Mouse (Mus musculus) mature B cell (primary cell): ENCODE measurements around the gene Ankrd66.

Source experiments
- in situ Hi-C: fragments of 300-500 bp; cut with MboI; formaldehyde crosslinking; loops from 2 replicates; pipeline ENCODE4 v1.14.3; 2019

Ankrd66 gene

DNA sequence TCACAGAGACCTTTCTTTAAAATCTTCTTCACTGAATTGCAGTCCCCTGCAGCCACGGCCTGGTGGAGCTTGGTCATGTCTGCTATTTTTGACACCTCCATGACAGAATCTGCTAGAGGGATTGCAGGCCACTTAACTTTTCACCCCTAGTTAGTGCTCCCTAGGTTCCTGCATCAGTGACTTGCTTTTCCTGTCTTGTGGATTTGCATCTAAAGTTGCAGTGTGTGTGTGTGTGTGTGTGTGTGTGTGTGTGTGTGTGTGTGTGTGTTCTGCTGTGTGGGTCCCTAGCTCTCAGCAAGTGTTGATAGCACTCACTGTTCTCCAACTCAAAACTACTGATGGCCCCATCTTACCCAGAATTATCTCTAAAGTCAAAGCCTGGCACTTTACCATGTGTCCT, at the start of gene Ankrd66:
TSS of gene Ankrd66 (minus strand) at position 101 of the 400 bp plus-strand sequence.
- in situ Hi-C loops, result no loop called here

DNA sequence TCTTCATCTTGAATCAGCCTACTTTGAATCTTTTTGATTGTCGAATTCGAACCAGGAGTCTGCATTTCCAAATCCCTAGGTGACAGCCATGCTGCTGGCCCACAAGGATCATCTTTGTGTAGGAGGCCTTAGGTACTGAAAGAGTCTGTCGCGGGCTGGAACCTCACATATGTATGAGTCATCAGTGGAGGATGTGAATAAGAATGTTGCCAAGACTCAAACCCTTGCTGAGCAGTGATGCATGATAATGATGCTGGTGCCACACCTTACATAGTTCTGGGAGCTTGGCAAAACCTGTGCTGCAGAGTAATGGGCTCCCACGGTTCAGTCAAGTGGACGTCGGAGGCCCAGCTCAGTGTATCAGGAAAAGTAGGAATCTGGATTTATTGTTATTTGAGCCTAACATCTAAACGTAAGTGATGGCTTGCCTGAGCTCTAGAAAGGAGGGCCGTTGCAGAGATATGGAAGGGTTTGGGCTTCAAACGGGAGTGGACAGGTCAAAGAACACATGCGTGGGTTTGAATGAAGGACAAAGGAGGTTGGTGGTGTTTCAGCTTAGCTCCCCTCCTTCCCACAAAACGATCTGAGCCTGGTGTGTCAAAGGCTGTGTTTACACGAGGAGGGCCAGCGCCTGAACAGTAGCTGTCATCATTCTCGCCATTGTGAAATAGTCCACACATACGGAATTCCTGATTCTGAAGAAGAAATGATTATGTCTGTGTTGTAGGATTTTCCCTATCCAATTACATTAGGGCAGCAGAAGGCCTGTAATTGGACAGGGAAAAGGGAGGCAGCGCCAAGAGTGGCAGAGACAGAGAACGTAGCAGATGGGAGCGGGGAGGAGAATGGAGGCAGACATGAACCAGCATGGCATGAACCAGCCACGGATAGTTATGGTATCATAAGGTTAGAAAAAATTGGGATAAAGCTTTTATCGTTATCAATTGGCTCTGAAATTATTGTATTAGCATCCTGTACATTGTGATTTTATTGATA, 49.2 kb upstream of the Ankrd66 start:
- in situ Hi-C loops, result no loop called here

DNA sequence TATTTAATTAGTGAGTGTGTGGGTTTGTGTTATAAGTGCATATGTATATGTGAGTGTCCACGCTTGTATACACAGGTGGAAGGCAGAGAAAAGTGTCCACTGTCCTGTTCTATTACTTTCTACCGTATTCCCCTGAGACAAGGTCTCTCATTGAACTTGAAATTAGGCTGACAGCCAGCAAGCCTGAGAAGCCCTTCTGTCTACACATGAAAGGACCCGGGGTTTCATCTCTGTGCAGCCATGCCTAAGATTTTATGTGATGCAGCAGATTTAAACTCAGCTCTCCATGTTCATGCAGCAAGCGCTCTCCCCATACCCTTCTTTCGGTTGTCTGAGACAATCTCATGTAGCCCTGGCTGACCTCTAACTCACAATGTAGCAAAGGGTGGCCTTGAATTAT, 47.1 kb upstream of the Ankrd66 start:
- in situ Hi-C loops, result no loop called here

DNA sequence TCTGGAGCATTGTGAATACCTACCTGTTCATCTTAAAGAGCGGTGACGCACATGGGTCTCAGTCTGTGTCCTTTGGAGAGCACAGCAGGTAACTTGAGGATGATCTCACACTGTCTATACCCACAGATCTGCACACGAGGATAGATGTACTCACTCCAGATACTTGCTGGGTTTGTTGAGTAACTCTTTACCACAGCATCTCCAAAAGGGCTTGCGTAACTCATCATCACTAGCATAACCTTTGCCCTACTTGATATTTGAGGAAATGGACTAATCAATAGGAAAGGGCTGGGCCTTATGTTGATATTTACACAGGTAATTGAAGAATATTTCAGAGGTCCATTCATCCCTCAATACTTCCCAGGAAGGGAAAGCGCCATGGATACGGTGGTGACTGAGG, 46.3 kb upstream of the Ankrd66 start:
- in situ Hi-C loops, result no loop called here

DNA sequence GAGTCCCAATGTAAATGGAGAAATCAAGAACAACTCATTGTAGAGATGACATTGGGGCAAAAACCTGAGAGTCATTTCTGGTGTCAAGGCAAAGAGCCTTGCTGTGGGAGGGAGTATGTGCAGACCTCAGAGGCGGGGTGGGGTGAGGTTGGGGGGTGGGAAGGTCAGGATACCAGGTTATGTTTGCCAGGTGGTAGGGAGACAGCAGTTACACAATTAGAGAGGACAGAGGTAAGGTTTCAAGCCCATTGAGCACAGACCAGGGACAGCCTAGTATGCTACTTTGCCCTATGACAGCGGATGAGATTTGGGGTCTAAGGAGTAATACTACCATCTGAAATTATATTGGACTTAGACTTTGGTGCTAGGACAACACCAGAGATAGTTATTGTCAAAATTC, 43.8 kb upstream of the Ankrd66 start:
- in situ Hi-C loops, result no loop called here

DNA sequence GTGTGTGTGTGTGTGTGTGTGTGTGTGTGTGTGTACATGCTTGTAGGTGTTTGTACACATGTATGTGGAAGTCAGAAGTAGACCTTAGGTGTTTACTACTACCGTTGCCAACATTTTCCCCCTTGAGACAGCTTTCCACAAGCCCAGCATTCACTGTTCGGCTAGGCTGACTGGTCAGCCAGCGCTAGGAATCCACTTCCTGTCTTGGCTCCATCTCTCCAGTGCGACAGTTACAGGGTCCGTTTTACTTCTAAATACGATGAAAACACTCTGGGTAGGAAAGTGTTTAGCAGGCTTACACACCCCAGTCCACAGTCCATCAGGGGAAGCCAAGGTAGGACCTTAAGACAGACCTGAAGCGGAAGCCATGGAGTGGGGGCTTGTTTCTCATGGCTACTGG, 41.3 kb upstream of the Ankrd66 start:
- in situ Hi-C loops, result no loop called here

DNA sequence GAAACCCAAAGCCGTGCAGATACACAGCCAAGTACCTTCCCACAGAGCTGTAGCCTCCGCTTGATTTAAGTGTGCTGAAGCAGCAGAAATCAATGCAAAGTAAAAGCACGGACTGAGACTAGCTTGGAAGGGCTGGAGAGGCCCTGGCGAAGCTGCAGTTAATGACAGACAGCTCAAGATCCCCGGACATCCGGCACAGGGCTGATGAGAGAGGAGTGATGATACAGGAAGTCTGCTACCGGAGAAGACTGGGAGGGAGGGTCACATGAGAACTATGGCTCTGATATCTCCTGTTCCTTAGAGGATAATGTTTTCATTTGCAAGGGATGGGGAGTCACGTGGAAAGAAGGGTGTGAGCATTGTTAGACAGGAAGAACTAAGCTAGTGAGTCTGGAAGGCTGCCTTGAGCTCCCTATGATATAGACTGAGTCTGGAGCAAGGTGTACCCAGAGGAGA, 37.6 kb upstream of the Ankrd66 start:
- in situ Hi-C loops, result no loop called here

DNA sequence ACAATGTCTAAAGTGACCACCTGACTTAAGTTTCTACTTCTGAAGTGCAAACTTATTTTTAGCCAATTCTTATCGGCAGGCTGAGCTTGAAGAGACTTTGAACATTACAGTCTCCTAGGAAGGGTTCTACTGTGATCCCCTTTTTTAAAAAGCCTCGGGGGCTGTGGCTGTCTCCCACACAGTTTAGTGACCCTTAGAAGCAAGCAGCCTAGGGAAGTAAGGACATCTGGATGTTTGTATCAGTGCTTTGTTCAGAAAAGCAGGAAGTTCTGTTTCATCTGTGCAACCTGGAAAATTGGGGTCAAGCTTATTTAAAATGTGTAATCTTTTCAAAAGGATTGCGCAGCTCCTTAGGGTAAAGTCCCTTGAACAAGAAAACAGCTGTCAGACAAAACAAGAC, 37.0 kb upstream of the Ankrd66 start:
- in situ Hi-C loops, result no loop called here

DNA sequence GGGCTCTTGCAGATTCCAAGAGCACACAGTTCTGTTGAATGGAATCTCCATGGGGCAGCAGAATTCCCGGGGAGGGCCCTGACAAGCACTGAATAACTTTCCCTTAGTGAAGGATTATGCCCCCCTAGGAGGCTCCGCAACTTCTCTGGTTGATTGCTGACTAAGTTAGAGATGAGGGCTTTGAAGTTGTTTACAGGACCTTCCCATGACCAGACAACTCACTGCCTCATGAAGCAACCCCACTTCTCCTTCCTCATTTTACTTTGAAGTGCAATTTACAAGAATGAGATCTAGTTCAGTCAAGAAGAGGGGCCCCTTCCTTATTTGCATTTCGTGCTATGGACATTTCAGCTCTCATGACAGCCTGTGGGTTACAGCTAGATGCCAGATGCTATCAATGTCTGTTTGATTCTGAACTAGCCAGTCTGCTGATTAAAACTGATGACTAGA, 30.2 kb upstream of the Ankrd66 start:
- in situ Hi-C loops, result no loop called here

DNA sequence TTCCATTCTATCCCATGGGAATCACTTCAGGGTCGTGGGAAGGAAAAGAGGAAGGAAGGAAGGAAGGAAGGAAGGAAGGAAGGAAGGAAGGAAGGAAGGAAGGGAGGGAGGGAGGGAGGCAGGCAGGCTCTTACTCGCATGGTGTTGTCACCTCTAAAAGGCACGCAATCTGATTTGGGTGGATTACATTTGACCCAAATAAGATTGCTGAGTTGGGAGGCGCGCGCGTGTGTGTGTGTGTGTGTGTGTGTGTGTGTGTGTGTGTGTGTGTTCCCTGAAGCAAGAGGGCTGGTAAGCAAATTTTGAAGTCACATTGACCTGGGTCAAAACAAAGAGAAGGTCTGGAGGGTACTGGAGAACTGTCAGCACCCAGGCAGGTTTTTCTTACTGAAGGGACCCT, 25.8 kb upstream of the Ankrd66 start:
- in situ Hi-C loops, result no loop called here

DNA sequence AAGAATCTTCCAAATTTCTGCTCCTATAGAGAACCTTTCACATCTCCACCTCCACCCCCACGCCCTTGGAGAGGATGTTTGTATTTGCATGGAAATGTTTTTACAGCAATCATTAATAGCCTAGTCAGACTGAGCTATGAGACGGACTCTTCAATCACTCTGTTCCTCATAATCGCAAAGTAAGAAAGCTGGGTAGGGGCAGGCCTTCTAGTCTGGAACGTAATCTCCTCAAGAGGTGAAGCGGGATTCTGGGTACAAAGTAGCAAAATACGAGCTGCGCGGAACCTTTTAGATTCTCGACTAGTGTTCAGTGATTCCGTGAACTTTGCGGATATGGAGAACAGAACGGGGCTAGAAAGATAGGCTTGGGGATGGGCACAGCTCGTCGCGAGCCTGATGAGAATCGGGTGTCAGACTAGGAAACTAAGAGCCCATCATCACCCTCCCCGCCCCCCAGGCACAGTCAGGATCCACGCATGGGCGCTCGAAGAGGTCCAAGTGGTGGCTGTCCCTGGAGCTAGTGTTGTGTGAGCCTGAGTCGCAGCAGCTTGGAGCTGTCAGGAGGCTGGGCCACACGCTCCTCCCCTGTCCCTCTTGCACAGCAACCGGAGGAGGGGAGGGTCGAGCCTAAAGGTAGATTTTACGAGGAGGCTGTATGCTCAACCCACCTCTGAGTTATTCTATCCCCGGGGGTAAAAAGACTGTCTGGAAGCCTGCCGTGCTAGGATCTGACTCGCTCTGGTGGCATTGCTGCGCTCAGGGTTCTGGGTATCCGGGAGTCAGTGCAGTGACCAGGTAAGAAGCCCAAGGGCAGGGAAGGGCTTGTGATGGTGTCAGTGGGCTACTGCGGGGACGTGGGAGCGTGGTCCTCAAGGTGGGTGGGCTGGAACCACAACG, 24.8 kb upstream of the Ankrd66 start, which contains the start of gene Pla2g7:
TSS of gene Pla2g7 (plus strand) at position 107 of the 897 bp plus-strand sequence.
- in situ Hi-C loops, result no loop called here

DNA sequence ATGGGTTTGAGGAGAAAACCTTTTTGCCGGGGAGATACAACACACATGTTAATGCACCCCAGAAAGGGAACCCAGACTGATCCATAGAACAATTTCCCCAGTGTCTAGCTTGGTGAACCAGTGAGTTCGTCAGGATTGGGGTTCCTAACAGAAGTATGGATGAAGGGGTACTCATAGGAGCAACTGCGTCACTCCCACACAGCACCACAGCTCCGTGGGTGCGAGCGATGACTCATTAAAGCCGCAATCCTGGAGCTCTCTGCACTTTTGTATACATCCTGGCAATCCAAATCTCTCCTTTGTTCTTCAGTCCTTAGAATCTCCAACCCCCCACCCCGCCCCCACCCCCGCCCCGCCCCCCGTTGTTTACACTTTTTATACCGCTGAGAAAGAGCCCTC, 24.2 kb upstream of the Ankrd66 start:
- in situ Hi-C loops, result no loop called here

DNA sequence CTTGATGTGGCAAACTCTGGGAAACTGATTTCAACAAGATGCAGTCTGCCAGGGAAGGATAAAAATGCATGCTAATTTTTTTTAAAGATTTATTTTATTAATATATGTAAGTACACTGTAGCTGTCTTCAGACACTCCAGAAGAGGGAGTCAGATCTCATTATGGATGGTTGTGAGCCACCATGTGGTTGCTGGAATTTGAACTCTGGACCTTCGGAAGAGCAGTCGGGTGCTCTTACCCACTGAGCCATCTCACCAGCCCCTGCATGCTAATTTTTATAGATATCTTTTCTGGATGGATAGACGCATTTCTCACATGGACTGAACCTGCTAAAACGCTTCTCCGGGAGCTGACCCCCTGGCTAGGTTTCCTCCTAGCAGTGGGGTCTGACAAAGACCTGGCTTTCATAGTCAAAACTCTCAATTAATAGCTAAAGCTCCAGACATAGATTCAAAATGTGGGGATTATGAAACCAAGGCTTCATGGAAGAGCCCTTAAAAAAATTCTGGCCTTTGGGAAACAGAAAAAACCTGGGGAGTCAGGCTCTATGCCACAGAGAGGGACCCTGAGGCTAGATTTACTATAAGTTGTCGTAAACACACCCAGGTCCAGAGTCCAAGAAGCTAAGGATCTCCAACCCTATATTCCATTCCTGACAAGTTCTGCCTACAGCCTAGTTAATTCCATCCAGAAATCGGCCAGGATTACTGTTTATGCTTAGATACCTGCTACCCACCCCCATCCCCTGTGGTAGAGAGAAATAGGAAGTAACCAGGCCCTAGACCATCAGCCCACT, 20.0 kb upstream of the Ankrd66 start:
- in situ Hi-C loops, result no loop called here

DNA sequence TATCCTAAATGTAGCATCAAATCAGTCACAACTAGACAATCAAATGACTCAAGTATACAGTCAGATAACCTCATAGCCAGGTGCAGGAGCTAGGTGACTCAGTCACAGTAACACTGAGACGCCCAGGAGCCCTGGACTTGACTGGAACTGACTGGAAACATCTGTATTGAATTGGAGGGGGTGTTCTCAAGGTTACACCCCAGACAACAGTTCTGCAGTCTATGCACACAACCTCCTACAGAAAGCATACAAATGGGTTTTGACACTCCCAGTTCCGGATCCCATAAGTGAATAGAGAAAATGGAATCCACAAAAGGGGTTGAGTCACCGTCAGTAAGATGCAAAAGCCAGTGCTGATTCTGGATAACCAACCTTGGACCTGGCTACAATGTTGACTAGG, 15.2 kb upstream of the Ankrd66 start:
- in situ Hi-C loops, result no loop called here

DNA sequence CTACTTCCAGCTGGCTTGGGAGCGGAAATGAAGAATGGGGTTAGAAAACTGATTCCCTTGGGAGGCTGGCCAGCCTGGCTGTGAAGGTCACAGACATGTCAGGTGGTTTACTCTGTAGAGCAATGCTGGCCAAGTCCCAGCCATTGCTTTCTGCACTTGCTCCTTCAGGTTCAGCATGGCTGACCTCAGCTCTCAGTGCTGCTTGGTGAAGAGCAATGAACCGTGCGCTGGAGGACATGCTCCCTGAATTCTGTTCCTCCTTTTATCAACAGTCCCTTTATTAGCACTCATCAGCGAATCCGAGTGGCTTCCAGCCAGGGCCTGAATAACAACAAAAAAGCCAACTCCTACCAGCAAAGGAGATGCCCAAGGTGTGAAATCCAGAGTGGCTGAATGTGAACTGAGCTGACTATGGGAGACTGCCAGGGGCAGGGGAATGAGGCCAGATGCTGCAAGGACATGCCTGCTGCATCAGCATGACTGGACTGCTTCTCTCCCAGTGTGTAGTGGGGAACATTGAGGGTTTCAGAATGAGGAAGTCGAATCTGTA, 14.2 kb upstream of the Ankrd66 start:
- in situ Hi-C loops, result no loop called here

DNA sequence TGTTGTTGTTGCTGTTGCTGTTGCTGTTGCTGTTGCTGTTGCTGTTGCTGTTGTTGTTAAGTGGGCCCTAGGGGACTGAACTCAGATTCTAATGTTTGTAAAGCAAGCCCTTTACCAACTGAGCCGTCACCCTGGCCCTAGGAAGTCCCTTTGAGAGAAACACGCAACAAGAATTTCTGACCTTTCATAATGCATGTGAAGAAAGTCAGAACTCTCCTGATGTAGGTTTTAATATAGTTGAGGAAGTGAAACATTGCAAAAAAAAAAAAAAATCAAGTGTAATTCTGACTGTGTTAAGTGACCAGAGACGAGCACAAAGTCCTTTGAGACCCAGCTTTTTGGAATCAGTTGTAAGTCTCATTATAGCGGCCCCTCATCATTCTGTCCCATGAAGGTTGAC, 13.7 kb upstream of the Ankrd66 start:
- in situ Hi-C loops, result no loop called here

DNA sequence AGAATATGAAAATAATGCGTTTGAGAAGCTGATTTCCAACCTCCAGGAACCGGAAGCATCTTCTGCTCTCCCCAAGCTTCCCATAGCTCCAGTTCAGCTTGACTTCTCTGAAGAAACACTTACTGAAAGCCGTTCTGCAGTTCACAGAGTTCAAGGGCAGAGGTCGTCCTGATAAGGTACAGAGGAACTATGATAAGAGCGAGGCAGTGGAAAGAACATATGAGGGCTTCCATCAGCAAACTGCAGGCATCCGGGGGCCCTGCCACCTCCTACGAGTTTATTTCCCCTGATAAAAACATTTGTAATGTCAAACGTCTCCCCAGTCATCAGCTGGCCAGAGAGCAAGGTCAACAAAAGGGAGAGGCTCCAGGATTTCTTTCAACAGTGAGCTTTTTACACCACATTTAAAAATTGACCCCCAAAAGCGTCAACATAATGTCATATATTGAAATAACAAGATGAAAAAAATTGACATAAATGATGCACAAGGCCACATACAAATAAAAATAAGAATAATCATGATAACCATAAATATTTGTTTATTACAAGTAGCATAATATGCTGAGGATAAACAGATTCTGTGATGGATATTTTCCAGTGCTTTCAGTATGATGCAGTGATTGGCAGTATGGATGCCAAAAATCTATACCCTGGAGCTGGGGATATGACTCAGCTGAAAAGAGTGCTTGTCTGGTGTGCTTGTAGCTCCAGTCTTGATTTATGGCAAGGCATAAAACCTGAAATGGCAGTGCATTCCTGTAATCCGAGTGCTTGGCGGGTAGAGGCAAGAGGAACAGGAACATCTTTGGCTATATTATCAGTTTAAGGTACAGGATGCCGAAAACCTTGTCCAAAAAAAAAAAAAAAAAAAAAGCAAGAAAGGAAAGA, 11.3 kb upstream of the Ankrd66 start:
- in situ Hi-C loops, result no loop called here

DNA sequence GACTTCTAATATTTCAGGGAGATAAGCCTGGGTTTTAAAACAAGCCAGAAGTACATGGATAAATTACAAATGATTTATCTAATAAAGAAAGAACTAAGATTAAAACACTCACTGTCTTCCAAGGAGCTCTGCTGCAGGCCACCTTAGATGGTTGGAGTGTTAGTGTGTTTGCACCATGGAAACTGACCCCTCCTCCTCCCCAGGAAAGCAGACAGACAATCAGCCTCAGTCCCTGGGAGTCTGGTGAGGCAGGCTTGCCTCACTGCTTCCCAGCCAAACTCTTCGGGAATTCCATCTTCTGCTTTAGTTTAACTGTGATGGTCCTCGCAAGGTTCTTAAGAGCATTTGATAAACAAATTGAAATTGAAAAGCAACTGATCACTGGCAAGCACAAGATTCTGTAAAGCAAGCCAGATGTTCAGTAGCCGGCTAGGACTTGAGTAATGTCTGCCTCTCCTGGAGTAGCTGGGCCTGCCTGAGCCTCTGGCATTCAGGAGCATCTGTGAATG, 7.7 kb upstream of the Ankrd66 start:
- in situ Hi-C loops, result no loop called here

DNA sequence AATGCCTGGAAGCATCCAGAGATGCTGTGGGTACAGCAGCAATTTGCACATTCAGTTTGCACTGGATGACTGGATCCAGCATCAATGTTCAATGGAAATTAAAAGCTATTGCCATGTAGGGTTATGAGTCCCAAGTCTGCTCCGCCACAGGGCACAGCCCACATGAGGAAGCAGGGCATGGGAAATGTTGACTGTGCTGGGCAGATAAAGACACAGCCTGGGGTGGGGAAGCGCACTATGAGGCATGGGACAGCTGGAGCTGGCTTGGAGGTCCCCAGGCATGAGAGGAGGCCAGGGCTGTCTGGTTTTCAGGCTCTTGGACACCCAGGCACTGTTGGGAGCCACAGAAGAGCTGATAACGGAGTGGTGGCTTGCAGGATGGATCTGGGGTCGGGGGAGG, 601 bp upstream of the Ankrd66 start:
- in situ Hi-C loops, result no loop called here

DNA sequence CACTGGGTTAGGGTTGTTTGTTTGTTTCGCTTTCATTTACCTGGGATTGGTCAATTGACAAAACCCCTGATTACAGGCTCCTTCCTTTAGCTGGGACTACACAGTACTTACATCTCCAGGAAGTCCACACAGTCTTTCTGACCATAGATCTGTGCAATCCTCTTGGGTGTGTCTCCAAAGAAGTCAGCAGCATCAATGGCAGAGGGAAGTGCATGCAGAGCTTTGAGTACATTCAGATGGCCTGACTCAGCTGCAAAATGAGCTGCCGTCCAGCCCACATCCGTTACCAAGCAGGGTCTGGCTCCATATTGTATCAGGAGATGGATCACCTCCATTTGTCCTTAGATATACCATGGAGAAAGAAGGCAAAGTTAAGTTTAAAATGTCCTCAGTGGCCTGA, 4.7 kb downstream of the Ankrd66 start:
- in situ Hi-C loops, result no loop called here
